Mouse (Mus musculus) embryonic fibroblast, embryonic 13.5 days (primary cell): ENCODE data around the gene Dcp1b.

ENCODE experiments used
- CTCF ChIP-seq: IDR thresholded peaks from 2 replicates; pipeline ENCODE4 v1.5.1; 2011; ENCODE audit warnings: mild to moderate bottlenecking, control low read depth, low read length, moderate library complexity, borderline replicate concordance; ENCODE audit not compliant: insufficient read depth
- POLR2A ChIP-seq: IDR thresholded peaks from 2 replicates; pipeline ENCODE4 v1.6.1; 2011; ENCODE audit warnings: low read depth, mild to moderate bottlenecking, control low read depth, low read length, moderate library complexity

DNA sequence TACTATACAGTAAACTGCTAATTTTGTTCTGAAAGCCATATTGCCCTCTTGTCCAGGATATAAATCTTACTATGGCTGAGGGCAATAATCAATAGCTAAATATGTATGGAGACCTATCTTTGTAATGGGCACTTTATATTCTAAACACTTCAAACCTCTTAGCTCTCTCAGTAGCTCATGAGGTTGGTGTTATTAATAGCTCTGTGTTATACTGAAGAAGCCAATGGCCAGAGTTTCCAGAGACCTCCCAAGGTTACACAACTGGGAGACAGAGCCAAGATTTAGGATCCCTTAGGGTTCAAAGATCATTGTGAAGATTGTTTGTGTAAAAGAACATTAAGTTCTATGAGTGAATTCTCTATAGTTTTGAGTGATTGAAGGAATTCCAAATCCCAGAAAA is 9.4 kb upstream of the Dcp1b start:
- no peak for TF ChIP-seq CTCF
- TF ChIP-seq POLR2A = no peak
